ENCODE assay signal across 8 mouse cellular contexts in genomic region chr2:167641337-167641736, GRCm38 (mm10). TPM values are rescaled to one million over a fixed set of nuclear protein-coding genes. Genes with fewer than 3 reads are reported as not detected.
A peak's percentile ranks its signal among the peaks of the same experiment; 100 is the strongest.
DNase-seq lines count a peak whose midpoint lies in the region; ATAC-seq lines count a peak whose summit lies in the region.

No protein-coding gene starts in this region.

- no peaks in the 10 kb centered on the region for H3K4me1 ChIP-seq in intestine, embryonic 15.5 days (replicated peaks)

- peaks cover 10% of the 10 kb centered on the region for H3K36me3 ChIP-seq in intestine, embryonic 15.5 days

- peak; percentile 66; the same call in 1 of the 2 replicates for ATAC-seq in intestine, embryonic 15.5 days

- H3K27ac ChIP-seq in intestine, embryonic 15.5 days: no peak overlapping the region

- H3K4me2 ChIP-seq in intestine, embryonic 15.5 days (replicated peaks): no peak overlapping the region

- no peak overlapping the region for H3K9ac ChIP-seq in intestine, embryonic 15.5 days

- peak; percentile 66 for DNase-seq in cerebellum, postnatal 10 days
- no peak for DNase-seq in cerebellum, adult 8-10 months
- peak; percentile 43 to 44 for DNase-seq in urinary bladder, postnatal 36 days (ENCODE audit: low spot score in 2 of 2)
- no peak for DNase-seq in urinary bladder, postnatal 4 days (ENCODE audit: low spot score in 2 of 2)
- DNase-seq in lung, postnatal 10 days: peak; percentile 69
- peak; percentile 55 for DNase-seq in thymus, postnatal 25 days
- no peak for DNase-seq in layer of hippocampus, adult 9-10 months (ENCODE audit: low spot score)

- H3K9me3 ChIP-seq in intestine, embryonic 15.5 days: no peaks in the 10 kb centered on the region

- H3K27me3 ChIP-seq in intestine, embryonic 15.5 days (replicated peaks): no peaks in the 10 kb centered on the region

- no peak overlapping the region for H3K4me3 ChIP-seq in intestine, embryonic 15.5 days (replicated peaks)

- 49% methylated on average over 8 of the region's 8 CpGs for WGBS in intestine, embryonic 15.5 days

RNA-seq across cellular contexts. Expression of gene Ube2v1, which starts 9.4 kb away (rescaled TPM):
- 268 and 270 TPM in 2 replicates for polyA plus RNA-seq in intestine, embryonic 15.5 days (2015; fragmentation: Nextera tagmentation; extraction: Ambion mirVana)

RNA-seq across cellular contexts. Expression of gene Gm20431, which starts 20.0 kb away (rescaled TPM):
- 0.40 and 7.2 TPM in 2 replicates for polyA plus RNA-seq in intestine, embryonic 15.5 days (2015; fragmentation: Nextera tagmentation; extraction: Ambion mirVana)

RNA-seq across cellular contexts. Expression of gene Cebpb, which starts 47.4 kb away (rescaled TPM):
- 22.5 and 24.3 TPM in 2 replicates for polyA plus RNA-seq in intestine, embryonic 15.5 days (2015; fragmentation: Nextera tagmentation; extraction: Ambion mirVana)

RNA-seq across cellular contexts. Expression of gene Tmem189, which starts 48.3 kb away (rescaled TPM):
- 35.1 and 38.6 TPM in 2 replicates for polyA plus RNA-seq in intestine, embryonic 15.5 days (2015; fragmentation: Nextera tagmentation; extraction: Ambion mirVana)

Comparison
In these comparisons a context has a peak if more than half of its experiments do, and no peak if none do; other contexts are left out.
1. DNase-seq: peak in cerebellum, postnatal 10 days (2 of 2), urinary bladder, postnatal 36 days (2 of 2), lung, postnatal 10 days (single experiment) and thymus, postnatal 25 days (single experiment); none in cerebellum, adult 8-10 months (single experiment), urinary bladder, postnatal 4 days (0 of 2) and layer of hippocampus, adult 9-10 months (single experiment).